Mouse (Mus musculus) neural tube, embryonic 11.5 days (tissue): Measurements from ENCODE around the gene Rasal2. TPM values are rescaled to one million over a fixed set of nuclear protein-coding genes. Genes with fewer than 3 reads are reported as not detected.
A peak's percentile ranks its signal among the peaks of the same experiment; 100 is the strongest.

Source experiments
- ATAC-seq: fragments of 200-750 bp; cut with Nextera tagmentation; 2 replicates; pipeline ENCODE4 v1.8.0; 2017; ENCODE audit warnings: moderate number of reproducible peaks, mild to moderate bottlenecking, moderate TSS enrichment, moderate library complexity; ENCODE audit not compliant: insufficient read depth, low FRiP score, low TSS enrichment
- DNase-seq: peaks from one replicate; pipeline ENCODE4 v3.0.0-alpha.2; 2015; ENCODE audit warnings: low spot score
- H3K27ac ChIP-seq: fragments of 300-500 bp; sonication (generic); 2 replicates; pipeline ENCODE4 v1.5.1; 2014; ENCODE audit warnings: low read depth, mild to moderate bottlenecking, low read length
- H3K27me3 ChIP-seq: fragments of 300-500 bp; sonication (generic); 2 replicates; pipeline ENCODE4 v1.6.1; 2014; ENCODE audit warnings: mild to moderate bottlenecking, low read length, mixed read lengths; ENCODE audit not compliant: control insufficient read depth, insufficient read depth
- H3K36me3 ChIP-seq: fragments of 300-500 bp; sonication (generic); 2 replicates; pipeline ENCODE4 v1.6.1; 2014; ENCODE audit warnings: mild to moderate bottlenecking, low read length, moderate library complexity, mixed read lengths; ENCODE audit not compliant: control insufficient read depth, insufficient read depth
- H3K4me1 ChIP-seq: fragments of 300-500 bp; sonication (generic); 2 replicates; pipeline ENCODE4 v1.6.1; 2014; ENCODE audit warnings: low read length, mixed read lengths; ENCODE audit not compliant: control insufficient read depth, insufficient read depth
- H3K4me2 ChIP-seq: fragments of 300-500 bp; sonication (generic); 2 replicates; pipeline ENCODE4 v1.6.1; 2014; ENCODE audit warnings: low read depth, mild to moderate bottlenecking, moderate library complexity
- H3K4me3 ChIP-seq: fragments of 300-500 bp; sonication (generic); 2 replicates; pipeline ENCODE4 v1.5.1; 2014; ENCODE audit warnings: low read depth, low read length
- H3K9ac ChIP-seq: fragments of 300-500 bp; sonication (generic); 2 replicates; pipeline ENCODE4 v1.6.1; 2014; ENCODE audit warnings: mild to moderate bottlenecking, low read length
- H3K9me3 ChIP-seq: fragments of 300-500 bp; sonication (generic); 2 replicates; pipeline ENCODE4 v1.6.1; 2016; ENCODE audit warnings: low read length; ENCODE audit not compliant: control insufficient read depth
- WGBS: fragments of 180-500 bp; shearing (Covaris S2); extraction: QIAGEN DNeasy Blood & Tissue Kit; methylation state at CpG from one replicate; pipeline ENCODE4 v1.1.7; 2014; 5-methylcytosine and 5-hydroxymethylcytosine counted together
- polyA plus RNA-seq: library from polyadenylated mRNA; unstranded; fragments of >200 nt; fragmentation: Nextera tagmentation; extraction: Ambion mirVana; gene quantifications from 2 replicates; pipeline ENCODE4 v1.2.1, GENCODE M21; 2014

Gene Rasal2
- polyA plus RNA-seq, 1 experiment from 2014 or later = 19.8 TPM

GRCm38 (mm10) chr1:157428366-157428765, 16.0 kb upstream of the Rasal2 start:
- H3K4me1 ChIP-seq = no peaks in the 10 kb centered on the region
- H3K9ac ChIP-seq = no peak overlapping the region
- no peaks in the 10 kb centered on the region for H3K27me3 ChIP-seq
- DNase-seq = no peak
- WGBS = 97% methylated on average over 3 of the region's 3 CpGs
- H3K27ac ChIP-seq = no peak overlapping the region
- no peaks in the 10 kb centered on the region for H3K9me3 ChIP-seq
- ATAC-seq = no peak
- no peak overlapping the region for H3K4me3 ChIP-seq
- H3K4me2 ChIP-seq = no peak overlapping the region
- H3K36me3 ChIP-seq = no peaks in the 10 kb centered on the region

- Histone ChIP-seq H3K4me1 (no peaks in the 10 kb centered on the region), H3K27me3 (no peaks in the 10 kb centered on the region), H3K36me3 (no peaks in the 10 kb centered on the region), H3K9me3 (no peaks in the 10 kb centered on the region), H3K4me2 (no peak overlapping the region), H3K9ac (no peak overlapping the region), H3K4me3 (no peak overlapping the region), H3K27ac (no peak overlapping the region)
- no peak for DNase-seq
- WGBS = 95% methylated on average over 4 of the region's 4 CpGs
- ATAC-seq = no peak
These were observed 15.2 kb upstream of the Rasal2 start for GRCm38 (mm10) chr1:157427604-157428003.

- Histone ChIP-seq H3K4me2 (no peak overlapping the region), H3K9me3 (no peaks in the 10 kb centered on the region), H3K4me1 (no peaks in the 10 kb centered on the region), H3K27me3 (no peaks in the 10 kb centered on the region), H3K4me3 (no peak overlapping the region), H3K9ac (no peak overlapping the region), H3K27ac (no peak overlapping the region), H3K36me3 (no peaks in the 10 kb centered on the region)
- 81% methylated on average over 1 of the region's 1 CpGs for WGBS
- ATAC-seq = no peak
- DNase-seq = no peak
These were observed 14.5 kb upstream of the Rasal2 start for GRCm38 (mm10) chr1:157426933-157427332.

GRCm38 (mm10) chr1:157425741-157426427, 13.5 kb upstream of the Rasal2 start:
- H3K27ac ChIP-seq = 0 out of 2 replicates have a peak overlapping the region, but pooled peaks have one; percentile 3
- H3K4me3 ChIP-seq = no peak overlapping the region
- no peaks in the 10 kb centered on the region for H3K36me3 ChIP-seq
- no peak for DNase-seq
- H3K27me3 ChIP-seq = no peaks in the 10 kb centered on the region
- no peaks in the 10 kb centered on the region for H3K9me3 ChIP-seq
- H3K4me1 ChIP-seq = no peaks in the 10 kb centered on the region
- H3K9ac ChIP-seq = no peak overlapping the region
- no peak for ATAC-seq
- WGBS = 66% methylated on average over 8 of the region's 8 CpGs
- H3K4me2 ChIP-seq = no peak overlapping the region

- Histone ChIP-seq H3K27me3 (no peaks in the 10 kb centered on the region), H3K9ac (no peak overlapping the region), H3K4me1 (0 out of 2 replicates have a peak, but pooled peaks cover 2% of the 10 kb centered on the region), H3K4me3 (no peak overlapping the region), H3K4me2 (no peak overlapping the region), H3K36me3 (no peaks in the 10 kb centered on the region), H3K27ac (no peak overlapping the region), H3K9me3 (no peaks in the 10 kb centered on the region)
- DNase-seq = no peak
- no peak for ATAC-seq
- WGBS = 52% methylated on average over 7 of the region's 7 CpGs
These were observed 5.5 kb upstream of the Rasal2 start for GRCm38 (mm10) chr1:157417861-157418260.

GRCm38 (mm10) chr1:157417414-157417813, 5.0 kb upstream of the Rasal2 start:
- WGBS = 75% methylated on average over 3 of the region's 3 CpGs
- no peak overlapping the region for H3K9ac ChIP-seq
- DNase-seq (no peak), ATAC-seq (no peak)
- H3K4me3 ChIP-seq = no peak overlapping the region
- H3K27ac ChIP-seq = no peak overlapping the region
- H3K36me3 ChIP-seq = no peaks in the 10 kb centered on the region
- no peaks in the 10 kb centered on the region for H3K27me3 ChIP-seq
- no peaks in the 10 kb centered on the region for H3K9me3 ChIP-seq
- H3K4me2 ChIP-seq = no peak overlapping the region
- H3K4me1 ChIP-seq = 0 out of 2 replicates have a peak, but pooled peaks cover 2% of the 10 kb centered on the region

GRCm38 (mm10) chr1:157416628-157417027, 4.2 kb upstream of the Rasal2 start:
- ATAC-seq (no peak), DNase-seq (no peak)
- WGBS = 79% methylated on average over 2 of the region's 2 CpGs
- no peak overlapping the region for H3K27ac ChIP-seq
- no peaks in the 10 kb centered on the region for H3K9me3 ChIP-seq
- no peaks in the 10 kb centered on the region for H3K27me3 ChIP-seq
- H3K36me3 ChIP-seq = no peaks in the 10 kb centered on the region
- no peak overlapping the region for H3K4me2 ChIP-seq
- no peak overlapping the region for H3K4me3 ChIP-seq
- H3K9ac ChIP-seq = no peak overlapping the region
- 0 out of 2 replicates have a peak, but pooled peaks cover 2% of the 10 kb centered on the region for H3K4me1 ChIP-seq

GRCm38 (mm10) chr1:157415771-157416170, 3.4 kb upstream of the Rasal2 start:
- Histone ChIP-seq H3K4me2 (no peak overlapping the region), H3K36me3 (no peaks in the 10 kb centered on the region), H3K4me3 (no peak overlapping the region), H3K4me1 (0 out of 2 replicates have a peak, but pooled peaks cover 2% of the 10 kb centered on the region), H3K27ac (no peak overlapping the region), H3K9ac (no peak overlapping the region), H3K27me3 (no peaks in the 10 kb centered on the region), H3K9me3 (no peaks in the 10 kb centered on the region)
- DNase-seq (no peak), ATAC-seq (no peak)
- 80% methylated on average over 3 of the region's 3 CpGs for WGBS

GRCm38 (mm10) chr1:157411711-157412380, 549 bp downstream of the Rasal2 start:
- Histone ChIP-seq H3K27ac (peak overlapping the region; percentile 96), H3K9me3 (no peaks in the 10 kb centered on the region), H3K9ac (peak overlapping the region; percentile 89), H3K4me2 (peak overlapping the region; percentile 61), H3K4me1 (peaks cover 5% of the 10 kb centered on the region; the same call in 1 of the 2 replicates), H3K27me3 (no peaks in the 10 kb centered on the region), H3K4me3 (peak overlapping the region; percentile 81), H3K36me3 (no peaks in the 10 kb centered on the region)
- under 1% methylated on average over 55 of the region's 85 CpGs for WGBS
- ATAC-seq = peak; percentile 92
- DNase-seq = peak; percentile 69
